Mouse (Mus musculus) heart, embryonic 14.5 days (tissue): ENCODE measurements around the gene Bcor. TPM values are rescaled to one million over a fixed set of nuclear protein-coding genes. Genes with fewer than 3 reads are reported as not detected.
A peak's percentile ranks its signal among the peaks of the same experiment; 100 is the strongest.

ENCODE experiments used
- ATAC-seq: fragments of 200-750 bp; cut with Nextera tagmentation; 2 replicates; pipeline ENCODE4 v1.8.0; 2017; ENCODE audit warnings: low read depth, moderate TSS enrichment; ENCODE audit not compliant: insufficient number of reproducible peaks, insufficient read depth, low FRiP score
- H3K27ac ChIP-seq, 2 experiments: fragments of 200-500 bp in 1 of 2; fragments of 300-500 bp in 1 of 2; sonication (generic) in 1 of 2; replicated peaks in 1 of 2; 2 replicates each; pipeline ENCODE4 v1.5.1; 2012 to 2014; ENCODE audit warnings: low read depth in 2 of 2, low read length in 2 of 2, control low read depth in 1 of 2, mild to moderate bottlenecking in 1 of 2, mixed read lengths in 1 of 2; ENCODE audit not compliant: control insufficient read depth in 1 of 2, insufficient read depth in 1 of 2
- H3K27me3 ChIP-seq: fragments of 300-500 bp; sonication (generic); 2 replicates; pipeline ENCODE4 v1.6.1; 2014; ENCODE audit warnings: mild to moderate bottlenecking, low read length, control low read depth; ENCODE audit not compliant: control insufficient read depth, insufficient read depth
- H3K36me3 ChIP-seq: fragments of 300-500 bp; sonication (generic); 2 replicates; pipeline ENCODE4 v1.6.1; 2014; ENCODE audit warnings: mild to moderate bottlenecking, control low read depth, low read length, mixed read lengths; ENCODE audit not compliant: control insufficient read depth, insufficient read depth
- H3K4me1 ChIP-seq, 2 experiments: fragments of 200-500 bp in 1 of 2; fragments of 300-500 bp in 1 of 2; sonication (generic) in 1 of 2; 2 replicates each; pipeline ENCODE4 v1.6.1; 2012 to 2014; ENCODE audit warnings: low read length in 2 of 2, control low read depth in 1 of 2, mixed read lengths in 1 of 2; ENCODE audit not compliant: control insufficient read depth in 2 of 2, insufficient read depth in 2 of 2
- H3K4me2 ChIP-seq: fragments of 300-500 bp; sonication (generic); 2 replicates; pipeline ENCODE4 v1.6.1; 2014; ENCODE audit warnings: mild to moderate bottlenecking, low read length
- H3K4me3 ChIP-seq, 2 experiments: fragments of 200-500 bp in 1 of 2; fragments of 300-500 bp in 1 of 2; sonication (generic) in 1 of 2; 2 replicates each; pipeline ENCODE4 v1.5.1; 2012 to 2014; ENCODE audit warnings: low read length in 2 of 2, mild to moderate bottlenecking in 2 of 2, control low read depth in 1 of 2, low read depth in 1 of 2, moderate library complexity in 1 of 2; ENCODE audit not compliant: control insufficient read depth in 1 of 2, insufficient read depth in 1 of 2
- H3K9ac ChIP-seq: fragments of 300-500 bp; sonication (generic); 2 replicates; pipeline ENCODE4 v1.6.1; 2014; ENCODE audit warnings: mild to moderate bottlenecking, low read length
- H3K9me3 ChIP-seq: fragments of 300-500 bp; sonication (generic); 2 replicates; pipeline ENCODE4 v1.6.1; 2016; ENCODE audit warnings: low read length, control low read depth; ENCODE audit not compliant: control insufficient read depth
- WGBS: fragments of 180-500 bp; shearing (Covaris S2); extraction: QIAGEN DNeasy Blood & Tissue Kit; methylation state at CpG from one replicate; pipeline ENCODE4 v1.1.7; 2014; 5-methylcytosine and 5-hydroxymethylcytosine counted together
- polyA plus RNA-seq: library from polyadenylated mRNA; unstranded; fragments of >200 nt; fragmentation: Nextera tagmentation; extraction: Ambion mirVana; gene quantifications from 2 replicates; pipeline ENCODE4 v1.2.1, GENCODE M21; 2014

Gene Bcor
- polyA plus RNA-seq, 1 experiment from 2014 or later, result 17.0 TPM

GRCm38 (mm10) chrX:12155068-12155840, 4.9 kb downstream of the Bcor start:
- peak overlapping the region in 1 of 2 experiments; percentile 30; a peak in 2 of 4 replicates for H3K27ac ChIP-seq
- 15% methylated on average over 29 of the region's 30 CpGs for WGBS
- H3K9me3 ChIP-seq, result no peaks in the 10 kb centered on the region
- no peak for ATAC-seq
- H3K27me3 ChIP-seq, result peaks cover 23% of the 10 kb centered on the region
- no peaks in the 10 kb centered on the region for H3K36me3 ChIP-seq
- H3K9ac ChIP-seq, result peak overlapping the region; percentile 70
- peak overlapping the region; percentile 63 for H3K4me2 ChIP-seq
- peak overlapping the region; percentile 30 to 32 for H3K4me3 ChIP-seq
- H3K4me1 ChIP-seq, result peaks cover 29 to 41% of the 10 kb centered on the region in 2 experiments

- Histone ChIP-seq H3K4me3 (no peak overlapping the region), H3K27ac (peak overlapping the region in 1 of 2 experiments; percentile 43; a peak in 2 of 4 replicates), H3K9ac (no peak overlapping the region), H3K9me3 (no peaks in the 10 kb centered on the region), H3K4me1 (peaks cover 33 to 39% of the 10 kb centered on the region in 2 experiments), H3K27me3 (peaks cover 20% of the 10 kb centered on the region), H3K36me3 (no peaks in the 10 kb centered on the region), H3K4me2 (peak overlapping the region; percentile 59)
- 22% methylated on average over 31 of the region's 31 CpGs for whole genome bisulfite sequencing
- no peak for ATAC-seq
These were observed 6.7 kb downstream of the Bcor start for GRCm38 (mm10) chrX:12153141-12154095.

- Histone ChIP-seq H3K4me3 (peak overlapping the region; percentile 35 to 38), H3K27me3 (peaks cover 16% of the 10 kb centered on the region), H3K9me3 (no peaks in the 10 kb centered on the region), H3K36me3 (no peaks in the 10 kb centered on the region), H3K4me1 (peaks cover 30 to 38% of the 10 kb centered on the region in 2 experiments), H3K9ac (peak overlapping the region; percentile 62), H3K4me2 (peak overlapping the region; percentile 59), H3K27ac (no peak overlapping the region)
- WGBS, result 24% methylated on average over 41 of the region's 42 CpGs
- no peak for ATAC-seq
These were observed 7.9 kb downstream of the Bcor start for GRCm38 (mm10) chrX:12151996-12152904.

GRCm38 (mm10) chrX:12151269-12151995, 8.7 kb downstream of the Bcor start:
- peaks cover 11% of the 10 kb centered on the region for H3K27me3 ChIP-seq
- H3K9ac ChIP-seq, result peak overlapping the region; percentile 62
- H3K4me3 ChIP-seq, result peak overlapping the region; percentile 35 to 38
- H3K36me3 ChIP-seq, result no peaks in the 10 kb centered on the region
- H3K4me1 ChIP-seq, result peaks cover 22 to 31% of the 10 kb centered on the region in 2 experiments
- no peaks in the 10 kb centered on the region for H3K9me3 ChIP-seq
- H3K4me2 ChIP-seq, result peak overlapping the region; percentile 59
- WGBS, result 7% methylated on average over 39 of the region's 43 CpGs
- no peak overlapping the region for H3K27ac ChIP-seq
- ATAC-seq, result peak; percentile 24; the same call in 1 of the 2 replicates

GRCm38 (mm10) chrX:12150425-12150824, 9.7 kb downstream of the Bcor start:
- ATAC-seq, result no peak
- no peaks in the 10 kb centered on the region for H3K9me3 ChIP-seq
- peak overlapping the region; percentile 59 for H3K4me2 ChIP-seq
- WGBS, result 11% methylated on average over 7 of the region's 7 CpGs
- no peak overlapping the region for H3K4me3 ChIP-seq
- H3K27ac ChIP-seq, result no peak overlapping the region
- peaks cover 17 to 26% of the 10 kb centered on the region in 2 experiments for H3K4me1 ChIP-seq
- no peak overlapping the region for H3K9ac ChIP-seq
- H3K36me3 ChIP-seq, result no peaks in the 10 kb centered on the region
- peaks cover 4% of the 10 kb centered on the region; the same call in 1 of the 2 replicates for H3K27me3 ChIP-seq

DNA sequence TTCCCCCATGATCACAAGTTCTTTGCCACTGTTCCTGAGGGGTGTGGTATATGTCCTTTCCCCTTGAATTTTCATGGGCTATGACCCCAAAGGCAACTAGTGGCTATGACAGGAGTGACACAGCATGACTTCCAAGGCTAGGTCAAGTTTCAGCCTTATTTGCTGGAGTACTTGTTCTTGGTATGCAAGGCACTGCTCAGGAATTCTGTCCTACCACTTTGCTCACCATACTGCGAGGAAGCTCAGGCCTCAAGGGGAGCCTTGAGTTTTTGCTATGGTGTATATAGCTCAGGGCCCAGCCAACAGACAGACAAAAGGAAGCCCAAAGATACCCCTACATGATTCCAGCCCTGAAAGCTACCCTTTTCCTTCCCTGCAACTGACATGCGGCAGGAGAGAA, 13.9 kb downstream of the Bcor start:
- no peak overlapping the region for H3K27ac ChIP-seq
- 28% methylated on average over 2 of the region's 2 CpGs for WGBS
- 0 out of 2 replicates have a peak, but pooled peaks cover 4% of the 10 kb centered on the region for H3K27me3 ChIP-seq

More for the DNA sequence above, 13.9 kb downstream of the Bcor start:
- Histone ChIP-seq H3K4me2 (no peak overlapping the region), H3K9ac (no peak overlapping the region), H3K36me3 (no peaks in the 10 kb centered on the region), H3K9me3 (no peaks in the 10 kb centered on the region), H3K4me1 (peaks cover 8 to 9% of the 10 kb centered on the region in 2 experiments), H3K4me3 (no peak overlapping the region)
- no peak for ATAC-seq
